Mouse (Mus musculus) MEL (cell line): ENCODE data around the gene Best1.

Experiments used
- ELF1 ChIP-seq: IDR thresholded peaks from 2 replicates; pipeline ENCODE4 v1.6.1; 2014; ENCODE audit warnings: low read depth, mild to moderate bottlenecking, inconsistent platforms, low read length, improper control_type of control experiment, moderate library complexity
- POLR2A ChIP-seq, 2 experiments: IDR thresholded peaks; 2 replicates each; pipeline ENCODE4 v1.6.1; 2011 to 2012; ENCODE audit warnings: low read length in 2 of 2, mild to moderate bottlenecking in 2 of 2, control low read depth in 1 of 2, improper control_type of control experiment in 1 of 2, low read depth in 1 of 2, moderate library complexity in 1 of 2; ENCODE audit not compliant: control insufficient read depth in 1 of 2, insufficient read depth in 1 of 2, poor library complexity in 1 of 2
- UBTF ChIP-seq: IDR thresholded peaks from 2 replicates; pipeline ENCODE4 v1.6.1; 2012; ENCODE audit warnings: low read depth, mild to moderate bottlenecking, inconsistent platforms, low read length, improper control_type of control experiment, moderate library complexity, borderline replicate concordance; ENCODE audit not compliant: insufficient read depth
- USF1 ChIP-seq: IDR thresholded peaks from 2 replicates; pipeline ENCODE4 v1.6.1; 2014; ENCODE audit warnings: low read depth, mild to moderate bottlenecking, inconsistent platforms, low read length, improper control_type of control experiment, moderate library complexity

DNA sequence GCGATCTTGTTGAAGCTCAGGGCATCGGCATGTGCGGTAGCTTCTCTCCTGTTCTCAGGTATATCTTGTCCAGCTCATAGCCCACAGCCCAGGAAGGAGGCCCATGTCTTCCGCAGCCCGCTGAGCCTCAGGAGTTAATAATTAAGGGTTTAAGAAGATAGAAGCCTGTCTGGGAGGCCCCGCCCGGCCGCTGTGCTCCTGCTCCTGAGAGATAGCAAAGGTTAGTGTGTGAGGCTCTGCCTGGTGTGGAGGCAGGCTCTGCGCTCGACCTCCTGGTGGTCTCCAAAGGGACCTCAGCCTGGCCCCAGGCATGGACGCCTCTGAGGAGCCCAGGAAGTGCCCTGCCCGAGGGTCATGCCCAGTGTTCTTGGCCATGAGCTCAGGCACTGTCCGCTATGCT, 13.4 kb upstream of the Best1 start:
- no peak for TF ChIP-seq UBTF
- no peak for TF ChIP-seq POLR2A (IDR thresholded peaks at IDR 0.05; ENCODE audit: control insufficient read depth in 1 of 2, insufficient read depth in 1 of 2, low read depth in 1 of 2, low read length in 2 of 2, poor library complexity in 1 of 2)
- no peak; the same call in 1 of the 2 replicates for TF ChIP-seq ELF1
- no peak for TF ChIP-seq USF1
